Mouse (Mus musculus) erythroblast, embryonic 14.5 days (primary cell): ENCODE data around the gene Pfkfb2.

Experiments
- GATA1 ChIP-seq: IDR thresholded peaks from 2 replicates; pipeline ENCODE4 v1.6.1; 2012; ENCODE audit warnings: low read length, inconsistent platforms, mixed read lengths
- TAL1 ChIP-seq: IDR thresholded peaks from 3 replicates; pipeline ENCODE4 v1.6.1; 2012; ENCODE audit warnings: low read length, inconsistent platforms, mixed read lengths

DNA sequence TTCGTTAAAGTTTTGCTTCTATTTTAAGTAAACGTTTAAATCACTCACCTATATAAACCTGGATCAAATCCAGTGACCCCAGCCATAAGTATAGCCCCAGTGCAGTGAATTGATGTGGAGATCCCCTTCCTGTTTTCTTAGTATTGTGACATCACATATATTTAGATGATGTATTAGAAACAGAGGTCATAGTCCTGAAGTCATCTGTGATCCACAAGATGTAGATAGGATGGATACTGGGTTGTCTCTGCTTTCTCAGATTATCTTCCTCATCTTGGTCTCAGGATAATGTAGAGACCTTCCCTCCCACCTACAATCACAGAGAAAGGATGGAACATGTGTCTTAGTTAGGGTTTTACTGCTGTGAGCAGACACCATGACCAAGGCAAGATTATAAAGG is at the start of gene Pfkfb2:
- TF ChIP-seq GATA1 (no peak), TAL1 (no peak)
